Mouse (Mus musculus) bone marrow, adult 2 months (tissue): ENCODE data around the gene Lpar2.

Experiments used
- CTCF ChIP-seq: fragments of 200-500 bp; IDR thresholded peaks from 2 replicates; pipeline ENCODE4 v1.5.1; 2011; ENCODE audit warnings: low read length, control low read depth; ENCODE audit not compliant: control insufficient read depth, insufficient read depth
- POLR2A ChIP-seq: fragments of 200-500 bp; IDR thresholded peaks from 2 replicates; pipeline ENCODE4 v1.6.1; 2011; ENCODE audit warnings: low read depth, mild to moderate bottlenecking, control low read depth, low read length, borderline replicate concordance; ENCODE audit not compliant: control insufficient read depth

GRCm38 (mm10) chr8:69820466-69820865 lies 1.8 kb upstream of the Lpar2 start:
- TF ChIP-seq POLR2A, result no peak
- no peak for TF ChIP-seq CTCF
